Mouse (Mus musculus) liver, embryonic 13.5 days (tissue): ENCODE measurements at regions not wholly inside any gene's neighbourhood (a gene's known extent, or its start where the extent isn't known, plus 50 kb on each side); places are given as distances from the start of the nearest gene placed in this dataset.

Experiments
- ATAC-seq: fragments of 200-750 bp; cut with Nextera tagmentation; 2 replicates; pipeline ENCODE4 v1.8.0; 2017; ENCODE audit warnings: low read depth, mild to moderate bottlenecking, moderate number of reproducible peaks, moderate library complexity
- DNase-seq: peaks from one replicate; pipeline ENCODE4 v3.0.0; 2022
- H3K27ac ChIP-seq: fragments of 300-500 bp; sonication (generic); 2 replicates; pipeline ENCODE4 v1.5.1; 2015; ENCODE audit warnings: moderate library complexity, mild to moderate bottlenecking, inconsistent platforms
- H3K27me3 ChIP-seq: fragments of 300-500 bp; sonication (generic); 2 replicates; pipeline ENCODE4 v1.6.1; 2015; ENCODE audit warnings: mild to moderate bottlenecking, inconsistent platforms
- H3K36me3 ChIP-seq: fragments of 300-500 bp; sonication (generic); 2 replicates; pipeline ENCODE4 v1.6.1; 2015; ENCODE audit warnings: mild to moderate bottlenecking, inconsistent platforms
- H3K4me1 ChIP-seq: fragments of 300-500 bp; sonication (generic); replicated peaks from 2 replicates; pipeline ENCODE4 v1.6.1; 2015; ENCODE audit warnings: inconsistent platforms
- H3K4me2 ChIP-seq: fragments of 300-500 bp; sonication (generic); 2 replicates; pipeline ENCODE4 v1.6.1; 2015; ENCODE audit warnings: inconsistent platforms, mild to moderate bottlenecking, moderate library complexity
- H3K4me3 ChIP-seq: fragments of 300-500 bp; sonication (generic); replicated peaks from 2 replicates; pipeline ENCODE4 v1.5.1; 2015; ENCODE audit warnings: mild to moderate bottlenecking, inconsistent platforms
- H3K9ac ChIP-seq: fragments of 300-500 bp; sonication (generic); 2 replicates; pipeline ENCODE4 v1.6.1; 2015; ENCODE audit warnings: mild to moderate bottlenecking, inconsistent platforms
- H3K9me3 ChIP-seq: fragments of 300-500 bp; sonication (generic); replicated peaks from 2 replicates; pipeline ENCODE4 v1.6.1; 2016; ENCODE audit warnings: inconsistent platforms
- WGBS: fragments of 180-500 bp; shearing (Covaris S2); methylation state at CpG from one replicate; pipeline ENCODE4 v1.1.7; 2015; ENCODE audit not compliant: insufficient replicate concordance; 5-methylcytosine and 5-hydroxymethylcytosine counted together

GRCm38 (mm10) chr8:89392749-89393148, 348.8 kb upstream of the Sall1 start:
- 52% methylated on average over 6 of the region's 6 CpGs for WGBS
- Histone ChIP-seq H3K27ac (no peak overlapping the region), H3K4me3 (no peak overlapping the region), H3K9me3 (no peaks in the 10 kb centered on the region), H3K36me3 (no peaks in the 10 kb centered on the region), H3K9ac (no peak overlapping the region), H3K4me1 (no peaks in the 10 kb centered on the region), H3K4me2 (no peak overlapping the region), H3K27me3 (peaks cover 18% of the 10 kb centered on the region)
- DNase-seq, result no peak
- ATAC-seq, result no peak

GRCm38 (mm10) chr8:89388761-89389160, 344.8 kb upstream of the Sall1 start:
- no peak for ATAC-seq
- Histone ChIP-seq H3K27me3 (peaks cover 10% of the 10 kb centered on the region; the same call in 1 of the 2 replicates), H3K4me1 (no peaks in the 10 kb centered on the region), H3K9me3 (no peaks in the 10 kb centered on the region), H3K9ac (no peak overlapping the region), H3K4me2 (no peak overlapping the region), H3K4me3 (no peak overlapping the region), H3K36me3 (no peaks in the 10 kb centered on the region), H3K27ac (no peak overlapping the region)
- no peak for DNase-seq
- WGBS, result 21% methylated on average over 6 of the region's 6 CpGs

GRCm38 (mm10) chr8:89387295-89387694, 343.3 kb upstream of the Sall1 start:
- no peak for ATAC-seq
- Histone ChIP-seq H3K27ac (no peak overlapping the region), H3K4me1 (no peaks in the 10 kb centered on the region), H3K9me3 (no peaks in the 10 kb centered on the region), H3K4me2 (no peak overlapping the region), H3K9ac (no peak overlapping the region), H3K4me3 (no peak overlapping the region), H3K36me3 (no peaks in the 10 kb centered on the region), H3K27me3 (peaks cover 10% of the 10 kb centered on the region; the same call in 1 of the 2 replicates)
- 49% methylated on average over 8 of the region's 8 CpGs for WGBS
- DNase-seq, result no peak

- Histone ChIP-seq H3K27ac (no peak overlapping the region), H3K9me3 (no peaks in the 10 kb centered on the region), H3K4me1 (no peaks in the 10 kb centered on the region), H3K4me2 (no peak overlapping the region), H3K36me3 (no peaks in the 10 kb centered on the region), H3K27me3 (peaks cover 5% of the 10 kb centered on the region; the same call in 1 of the 2 replicates), H3K4me3 (no peak overlapping the region), H3K9ac (no peak overlapping the region)
- ATAC-seq (no peak), DNase-seq (no peak)
- WGBS, result 65% methylated on average over 5 of the region's 5 CpGs
These were observed 341.1 kb upstream of the Sall1 start for GRCm38 (mm10) chr8:89385028-89385427.

- ATAC-seq, result no peak
- Histone ChIP-seq H3K9ac (no peak overlapping the region), H3K36me3 (no peaks in the 10 kb centered on the region), H3K4me2 (no peak overlapping the region), H3K4me1 (no peaks in the 10 kb centered on the region), H3K4me3 (no peak overlapping the region), H3K27me3 (peaks cover 5% of the 10 kb centered on the region; the same call in 1 of the 2 replicates), H3K27ac (no peak overlapping the region), H3K9me3 (no peaks in the 10 kb centered on the region)
- WGBS, result 71% methylated on average over 5 of the region's 5 CpGs
- DNase-seq, result no peak
These were observed 339.8 kb upstream of the Sall1 start for GRCm38 (mm10) chr8:89383781-89384180.

- H3K4me1 ChIP-seq, result no peaks in the 10 kb centered on the region
- peaks cover 5% of the 10 kb centered on the region; the same call in 1 of the 2 replicates for H3K27me3 ChIP-seq
- no peak overlapping the region for H3K9ac ChIP-seq
- no peak overlapping the region for H3K4me2 ChIP-seq
- H3K4me3 ChIP-seq, result no peak overlapping the region
- WGBS, result 38% methylated on average over 9 of the region's 9 CpGs
- H3K36me3 ChIP-seq, result no peaks in the 10 kb centered on the region
- ATAC-seq (no peak), DNase-seq (no peak)
- H3K27ac ChIP-seq, result no peak overlapping the region
- H3K9me3 ChIP-seq, result no peaks in the 10 kb centered on the region
These were observed 338.8 kb upstream of the Sall1 start for GRCm38 (mm10) chr8:89382538-89383380.

- Histone ChIP-seq H3K27me3 (peaks cover 5% of the 10 kb centered on the region; the same call in 1 of the 2 replicates), H3K9ac (no peak overlapping the region), H3K4me3 (no peak overlapping the region), H3K4me2 (no peak overlapping the region), H3K36me3 (no peaks in the 10 kb centered on the region), H3K4me1 (no peaks in the 10 kb centered on the region), H3K27ac (no peak overlapping the region), H3K9me3 (no peaks in the 10 kb centered on the region)
- ATAC-seq (no peak), DNase-seq (no peak)
- 70% methylated on average over 9 of the region's 9 CpGs for WGBS
These were observed 336.5 kb upstream of the Sall1 start for GRCm38 (mm10) chr8:89380436-89380835.

GRCm38 (mm10) chr8:89372761-89373160, 328.8 kb upstream of the Sall1 start:
- no peak overlapping the region for H3K4me3 ChIP-seq
- no peak overlapping the region for H3K4me2 ChIP-seq
- DNase-seq (no peak), ATAC-seq (no peak)
- H3K27ac ChIP-seq, result no peak overlapping the region
- no peaks in the 10 kb centered on the region for H3K9me3 ChIP-seq
- no peaks in the 10 kb centered on the region for H3K27me3 ChIP-seq
- 74% methylated on average over 3 of the region's 3 CpGs for WGBS
- no peak overlapping the region for H3K9ac ChIP-seq
- H3K36me3 ChIP-seq, result no peaks in the 10 kb centered on the region
- no peaks in the 10 kb centered on the region for H3K4me1 ChIP-seq

- Histone ChIP-seq H3K36me3 (no peaks in the 10 kb centered on the region), H3K9ac (no peak overlapping the region), H3K27me3 (no peaks in the 10 kb centered on the region), H3K4me3 (no peak overlapping the region), H3K4me2 (no peak overlapping the region), H3K27ac (no peak overlapping the region), H3K9me3 (no peaks in the 10 kb centered on the region), H3K4me1 (no peaks in the 10 kb centered on the region)
- WGBS, result 54% methylated on average over 4 of the region's 4 CpGs
- ATAC-seq, result no peak
- no peak for DNase-seq
These were observed 327.8 kb upstream of the Sall1 start for GRCm38 (mm10) chr8:89371773-89372132.

GRCm38 (mm10) chr8:89370816-89371772, 327.1 kb upstream of the Sall1 start:
- no peak for ATAC-seq
- H3K4me3 ChIP-seq, result no peak overlapping the region
- H3K36me3 ChIP-seq, result no peaks in the 10 kb centered on the region
- no peak overlapping the region for H3K4me2 ChIP-seq
- WGBS, result 52% methylated on average over 20 of the region's 20 CpGs
- H3K4me1 ChIP-seq, result no peaks in the 10 kb centered on the region
- H3K9ac ChIP-seq, result no peak overlapping the region
- H3K27ac ChIP-seq, result no peak overlapping the region
- no peak for DNase-seq
- no peaks in the 10 kb centered on the region for H3K27me3 ChIP-seq
- H3K9me3 ChIP-seq, result no peaks in the 10 kb centered on the region

- Histone ChIP-seq H3K27ac (no peak overlapping the region), H3K4me2 (no peak overlapping the region), H3K36me3 (no peaks in the 10 kb centered on the region), H3K9ac (no peak overlapping the region), H3K4me1 (no peaks in the 10 kb centered on the region), H3K27me3 (no peaks in the 10 kb centered on the region), H3K9me3 (no peaks in the 10 kb centered on the region), H3K4me3 (no peak overlapping the region)
- DNase-seq (no peak), ATAC-seq (no peak)
- 58% methylated on average over 3 of the region's 3 CpGs for WGBS
These were observed 321.5 kb upstream of the Sall1 start for GRCm38 (mm10) chr8:89365430-89365829.
